Mouse (Mus musculus): ENCODE results near the gene 4930438A08Rik.

DNA sequence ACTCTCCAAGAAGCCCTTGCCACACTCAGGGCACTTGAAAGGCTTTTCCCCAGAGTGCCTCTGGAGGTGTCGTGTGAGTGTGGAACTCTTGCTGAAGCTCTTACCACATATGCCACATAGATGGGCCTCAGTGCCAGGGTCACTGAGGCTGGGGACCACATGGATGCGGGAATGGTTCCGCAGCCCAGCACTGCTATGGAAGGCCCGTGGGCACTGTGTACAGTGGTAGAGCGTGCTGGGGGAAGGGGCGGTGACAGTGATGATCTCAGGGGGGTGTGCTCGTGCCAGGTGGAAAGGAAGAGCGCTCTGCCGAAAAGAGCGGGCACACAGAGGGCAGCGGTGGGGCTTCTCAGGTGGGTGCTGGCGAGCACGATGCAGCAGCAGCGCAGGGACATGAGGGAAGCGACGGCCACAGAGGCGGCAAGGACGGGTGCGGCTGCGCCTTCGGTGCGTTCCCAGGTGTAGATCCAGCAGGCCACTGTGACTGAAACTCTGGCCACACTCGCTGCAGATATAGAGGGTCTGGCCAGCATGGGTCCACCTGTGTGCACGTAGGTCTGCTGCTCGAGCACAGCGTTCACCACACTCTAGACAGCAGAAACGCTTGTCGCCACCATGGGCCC, 42.3 kb downstream of the 4930438A08Rik start:
- TF ChIP-seq POLR2A (IDR thresholded peaks at IDR 0.05; ENCODE audit: control insufficient read depth, low read depth, low read length) (no peak; the same call in 1 of the 2 replicates), CTCF (IDR thresholded peaks at IDR 0.05; ENCODE audit: control insufficient read depth, insufficient read depth, insufficient replicate concordance, low read depth, low read length) (no peak)

Data from testis, adult 2 months (tissue).